Mouse (Mus musculus) MEL (cell line): ENCODE results near the gene Lin37. TPM values are rescaled to one million over a fixed set of nuclear protein-coding genes. Genes with fewer than 3 reads are reported as not detected.

Source experiments
- DNase-seq: peaks from one replicate; pipeline ENCODE4 v3.0.0; 2011; ENCODE audit warnings: low read depth, low spot score
- H3K27ac ChIP-seq: 2 replicates; pipeline ENCODE4 v1.5.1; 2012; ENCODE audit warnings: low read depth, mild to moderate bottlenecking, control low read depth, low read length, moderate library complexity; ENCODE audit not compliant: control insufficient read depth
- H3K27me3 ChIP-seq, 2 experiments: fragments of 150-350 bp in 1 of 2; sonication (generic) in 1 of 2; 2 replicates each; pipeline ENCODE4 v1.6.1; 2012; ENCODE audit warnings: low read length in 2 of 2, mild to moderate bottlenecking in 2 of 2, improper control_type of control experiment in 1 of 2, moderate library complexity in 1 of 2; ENCODE audit not compliant: insufficient read depth in 2 of 2, control insufficient read depth in 1 of 2
- H3K36me3 ChIP-seq, 2 experiments: 2 replicates each; pipeline ENCODE4 v1.6.1; 2012 to 2014; ENCODE audit warnings: low read length in 2 of 2, improper control_type of control experiment in 1 of 2, inconsistent platforms in 1 of 2, mild to moderate bottlenecking in 1 of 2; ENCODE audit not compliant: insufficient read depth in 2 of 2, control insufficient read depth in 1 of 2
- H3K4me1 ChIP-seq, 2 experiments: fragments of 150-350 bp in 1 of 2; sonication (generic) in 1 of 2; 2 replicates each; pipeline ENCODE4 v1.6.1; 2012; ENCODE audit warnings: low read length in 2 of 2, improper control_type of control experiment in 1 of 2, mild to moderate bottlenecking in 1 of 2; ENCODE audit not compliant: insufficient read depth in 2 of 2, control insufficient read depth in 1 of 2
- H3K4me3 ChIP-seq, 2 experiments: fragments of 150-350 bp in 1 of 2; sonication (generic) in 1 of 2; 2 replicates each; pipeline ENCODE4 v1.5.1; 2012; ENCODE audit warnings: low read depth in 2 of 2, low read length in 2 of 2, mild to moderate bottlenecking in 2 of 2, moderate library complexity in 2 of 2, control low read depth in 1 of 2, improper control_type of control experiment in 1 of 2; ENCODE audit not compliant: control insufficient read depth in 1 of 2, insufficient read depth in 1 of 2
- H3K79me2 ChIP-seq: 2 replicates; pipeline ENCODE4 v1.6.1; 2012; ENCODE audit warnings: mild to moderate bottlenecking, low read length, moderate library complexity; ENCODE audit not compliant: control insufficient read depth, poor library complexity, insufficient read depth
- H3K9ac ChIP-seq: 2 replicates; pipeline ENCODE4 v1.6.1; 2012; ENCODE audit warnings: low read depth, mild to moderate bottlenecking, control low read depth, low read length, moderate library complexity; ENCODE audit not compliant: control insufficient read depth, poor library complexity, severe bottlenecking
- H3K9me3 ChIP-seq: fragments of 150-350 bp; sonication (generic); replicated peaks from 2 replicates; pipeline ENCODE4 v1.6.1; 2012; ENCODE audit warnings: mild to moderate bottlenecking, low read length, improper control_type of control experiment, moderate library complexity; ENCODE audit not compliant: insufficient read depth
- E2F4 ChIP-seq: IDR thresholded peaks from 2 replicates; pipeline ENCODE4 v1.6.1; 2011; ENCODE audit warnings: low read depth, low read length, improper control_type of control experiment, borderline replicate concordance
- ELF1 ChIP-seq: IDR thresholded peaks from 2 replicates; pipeline ENCODE4 v1.6.1; 2014; ENCODE audit warnings: low read depth, mild to moderate bottlenecking, inconsistent platforms, low read length, improper control_type of control experiment, moderate library complexity
- EP300 ChIP-seq, 2 experiments: IDR thresholded peaks; 2 replicates each; pipeline ENCODE4 v1.6.1; 2011; ENCODE audit warnings: improper control_type of control experiment in 2 of 2, low read length in 2 of 2, low read depth in 1 of 2, mild to moderate bottlenecking in 1 of 2
- ETS1 ChIP-seq: IDR thresholded peaks from 2 replicates; pipeline ENCODE4 v1.6.1; 2012; ENCODE audit warnings: low read depth, mild to moderate bottlenecking, inconsistent platforms, low read length, improper control_type of control experiment, moderate library complexity
- GABPA ChIP-seq: IDR thresholded peaks from 2 replicates; pipeline ENCODE4 v1.6.1; 2012; ENCODE audit warnings: low read depth, mild to moderate bottlenecking, inconsistent platforms, low read length, improper control_type of control experiment, moderate library complexity
- GATA1 ChIP-seq: IDR thresholded peaks from 2 replicates; pipeline ENCODE4 v1.6.1; 2011; ENCODE audit warnings: low read depth, low read length, improper control_type of control experiment
- HCFC1 ChIP-seq: IDR thresholded peaks from 2 replicates; pipeline ENCODE4 v1.6.1; 2012; ENCODE audit warnings: low read depth, mild to moderate bottlenecking, inconsistent platforms, low read length, improper control_type of control experiment, moderate library complexity
- KAT2A ChIP-seq: conservative IDR thresholded peaks from 2 replicates; pipeline ENCODE4 v1.6.1; 2012; ENCODE audit warnings: low read depth, low read length, improper control_type of control experiment, inconsistent platforms
- MAX ChIP-seq: IDR thresholded peaks from 2 replicates; pipeline ENCODE4 v1.6.1; 2011; ENCODE audit warnings: low read length, improper control_type of control experiment
- MEF2A ChIP-seq: IDR thresholded peaks from 2 replicates; pipeline ENCODE4 v1.6.1; 2014; ENCODE audit warnings: low read depth, mild to moderate bottlenecking, inconsistent platforms, low read length, improper control_type of control experiment; ENCODE audit not compliant: poor library complexity, insufficient replicate concordance, severe bottlenecking; ENCODE audit errors: extremely low read depth
- MXI1 ChIP-seq: IDR thresholded peaks from 2 replicates; pipeline ENCODE4 v1.6.1; 2011; ENCODE audit warnings: mild to moderate bottlenecking, low read depth, low read length, improper control_type of control experiment
- MYB ChIP-seq: IDR thresholded peaks from 2 replicates; pipeline ENCODE4 v1.6.1; 2011; ENCODE audit warnings: mild to moderate bottlenecking, low read depth, low read length, improper control_type of control experiment
- MYC ChIP-seq: IDR thresholded peaks from 2 replicates; pipeline ENCODE4 v1.6.1; 2011; ENCODE audit warnings: low read depth, mild to moderate bottlenecking, low read length, improper control_type of control experiment, moderate library complexity
- NRF1 ChIP-seq: IDR thresholded peaks from 2 replicates; pipeline ENCODE4 v1.6.1; 2014; ENCODE audit warnings: low read depth, mild to moderate bottlenecking, inconsistent platforms, low read length, improper control_type of control experiment, moderate library complexity; ENCODE audit not compliant: poor library complexity, insufficient read depth, severe bottlenecking
- POLR2A ChIP-seq, 2 experiments: IDR thresholded peaks; 2 replicates each; pipeline ENCODE4 v1.6.1; 2011 to 2012; ENCODE audit warnings: low read length in 2 of 2, mild to moderate bottlenecking in 2 of 2, control low read depth in 1 of 2, improper control_type of control experiment in 1 of 2, low read depth in 1 of 2, moderate library complexity in 1 of 2; ENCODE audit not compliant: control insufficient read depth in 1 of 2, insufficient read depth in 1 of 2, poor library complexity in 1 of 2
- RAD21 ChIP-seq: IDR thresholded peaks from 2 replicates; pipeline ENCODE4 v1.6.1; 2011; ENCODE audit warnings: mild to moderate bottlenecking, low read depth, low read length, improper control_type of control experiment
- RCOR1 ChIP-seq: IDR thresholded peaks from 2 replicates; pipeline ENCODE4 v1.6.1; 2012; ENCODE audit warnings: low read depth, mild to moderate bottlenecking, inconsistent platforms, low read length, improper control_type of control experiment
- SIN3A ChIP-seq: IDR thresholded peaks from 2 replicates; pipeline ENCODE4 v1.6.1; 2012; ENCODE audit warnings: low read length, improper control_type of control experiment, inconsistent platforms
- TAL1 ChIP-seq: IDR thresholded peaks from 2 replicates; pipeline ENCODE4 v1.6.1; 2012; ENCODE audit warnings: mild to moderate bottlenecking, inconsistent platforms, low read length, moderate library complexity, mixed read lengths
- TCF12 ChIP-seq: IDR thresholded peaks from 2 replicates; pipeline ENCODE4 v1.6.1; 2014; ENCODE audit warnings: low read depth, mild to moderate bottlenecking, inconsistent platforms, low read length, improper control_type of control experiment, moderate library complexity
- USF2 ChIP-seq, 2 experiments: IDR thresholded peaks; 2 replicates each; pipeline ENCODE4 v1.6.1; 2011 to 2012; ENCODE audit warnings: improper control_type of control experiment in 2 of 2, low read length in 2 of 2, borderline replicate concordance in 1 of 2, inconsistent platforms in 1 of 2, low read depth in 1 of 2, mild to moderate bottlenecking in 1 of 2; ENCODE audit not compliant: insufficient read depth in 1 of 2
- ZMIZ1 ChIP-seq: IDR thresholded peaks from 2 replicates; pipeline ENCODE4 v1.6.1; 2012; ENCODE audit warnings: low read depth, mild to moderate bottlenecking, inconsistent platforms, low read length, improper control_type of control experiment, moderate library complexity
- ZNF384 ChIP-seq: IDR thresholded peaks from 2 replicates; pipeline ENCODE4 v1.6.1; 2012; ENCODE audit warnings: low read depth, mild to moderate bottlenecking, inconsistent platforms, low read length, improper control_type of control experiment
- polyA plus RNA-seq, 2 experiments: library from polyadenylated mRNA; stranded (reverse) in 1 of 2; unstranded in 1 of 2; fragments of >175 nt in 1 of 2; fragments of >200 nt in 1 of 2; gene quantifications; 2 replicates each; pipeline versions ENCODE4 v1.2.1 to v1.2.4; 2012; ENCODE audit warnings: low replicate concordance in 2 of 2, low read depth in 1 of 2; ENCODE audit not compliant: insufficient read length in 2 of 2, insufficient read depth in 1 of 2, missing spikeins in 1 of 2
- total RNA-seq: library from RNA; depleted of rRNA; stranded (reverse); fragments of 300-350 nt; gene quantifications from 2 replicates; pipeline ENCODE4 v1.2.3, GENCODE M21; 2012

Lin37 gene
- total and polyA plus RNA-seq, 3 experiments: 10.9 to 49.8 TPM; not detected in 1

DNA sequence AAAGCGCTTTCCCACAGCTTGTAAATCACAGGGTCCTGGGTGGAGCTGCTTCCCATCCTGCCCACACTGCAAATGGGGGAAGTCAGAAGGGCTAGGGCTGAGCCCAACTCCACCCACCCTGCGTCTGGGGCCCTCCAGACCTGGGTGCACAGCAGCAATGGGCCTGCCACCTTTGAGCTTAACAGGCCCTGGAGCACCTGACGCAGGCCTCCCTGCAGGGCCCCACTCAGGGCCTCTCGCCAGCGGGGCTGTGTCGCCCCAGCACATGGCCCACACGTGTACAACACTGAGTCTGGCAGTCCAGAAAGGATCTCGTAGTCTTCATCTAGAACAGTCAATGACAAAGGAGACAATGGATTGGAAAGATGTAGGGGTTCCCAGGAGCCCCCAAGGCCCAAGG is 20.3 kb upstream of the Lin37 start:
- Histone ChIP-seq H3K36me3 (peaks cover 0 to 28% of the 10 kb centered on the region in 2 experiments; a peak in 2 of 4 replicates), H3K27me3 (no peaks in the 10 kb centered on the region), H3K9me3 (no peaks in the 10 kb centered on the region), H3K4me3 (no peak overlapping the region), H3K4me1 (no peaks in the 10 kb centered on the region)
- DNase-seq: no peak
- no peak for TF ChIP-seq ETS1
- no peak for TF ChIP-seq MYC
- no peak for TF ChIP-seq RCOR1
- TF ChIP-seq MEF2A: no peak
- TF ChIP-seq POLR2A (IDR thresholded peaks at IDR 0.05; ENCODE audit: control insufficient read depth in 1 of 2, insufficient read depth in 1 of 2, low read depth in 1 of 2, low read length in 2 of 2, poor library complexity in 1 of 2): no peak
- TF ChIP-seq NRF1: no peak
- TF ChIP-seq HCFC1: no peak
- TF ChIP-seq MYB: no peak
- no peak for TF ChIP-seq ZNF384
- no peak for TF ChIP-seq TAL1
- no peak for TF ChIP-seq SIN3A
- TF ChIP-seq GABPA: no peak
- TF ChIP-seq USF2 (IDR thresholded peaks at IDR 0.05; ENCODE audit: borderline replicate concordance in 1 of 2, insufficient read depth in 1 of 2, low read depth in 1 of 2, low read length in 2 of 2): no peak
- TF ChIP-seq ZMIZ1: no peak
- no peak for TF ChIP-seq MXI1
- no peak for TF ChIP-seq ELF1
- TF ChIP-seq, all 39 proteins: peak for 0
- H3K79me2 ChIP-seq: no peaks in the 10 kb centered on the region; the same call in 1 of the 2 replicates
- no peak overlapping the region for H3K27ac ChIP-seq
- H3K9ac ChIP-seq: no peak overlapping the region

DNA sequence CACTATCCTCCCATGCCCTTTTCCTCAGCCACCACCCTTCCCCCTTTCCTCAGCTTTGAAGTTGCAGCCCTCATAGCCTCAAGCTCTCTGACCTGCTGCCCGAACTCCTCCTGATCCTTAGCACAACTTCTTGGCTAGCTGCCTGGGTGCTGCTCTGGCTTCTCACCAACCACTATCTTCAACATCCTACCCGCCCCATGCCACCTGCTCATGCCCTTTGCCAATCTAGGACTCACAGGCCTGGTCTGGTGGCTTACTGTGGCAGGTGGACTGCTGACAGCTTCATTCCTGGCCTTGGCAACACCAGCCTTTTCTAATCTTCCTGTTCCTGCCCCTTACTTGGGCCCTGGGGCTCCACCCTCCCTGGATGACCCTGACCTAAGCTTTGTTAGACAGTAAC is 13.3 kb upstream of the Lin37 start:
- peak; percentile 24 to 71; a peak in 2 of 4 replicates for TF ChIP-seq EP300 (IDR thresholded peaks at IDR 0.05; ENCODE audit: low read depth in 1 of 2, low read length in 2 of 2)
- TF ChIP-seq ETS1: peak; percentile 64
- TF ChIP-seq GATA1: 0 out of 2 replicates have a peak, but pooled peaks have one; percentile 8
- 0 out of 2 replicates have a peak, but pooled peaks have one; percentile 47 for TF ChIP-seq MAX
- no peak for TF ChIP-seq KAT2A
- no peak for TF ChIP-seq USF2 (IDR thresholded peaks at IDR 0.05; ENCODE audit: borderline replicate concordance in 1 of 2, insufficient read depth in 1 of 2, low read depth in 1 of 2, low read length in 2 of 2)
- TF ChIP-seq SIN3A: 0 out of 2 replicates have a peak, but pooled peaks have one; percentile 14
- TF ChIP-seq TCF12: peak; percentile 84; the same call in 1 of the 2 replicates
- TF ChIP-seq TAL1: peak; percentile 63
- TF ChIP-seq ELF1: no peak
- no peak for TF ChIP-seq E2F4
- TF ChIP-seq RAD21: no peak
- TF ChIP-seq, all 39 proteins: peak for 7
- H3K4me3 ChIP-seq: no peak overlapping the region
- no peaks in the 10 kb centered on the region for H3K79me2 ChIP-seq
- no peaks in the 10 kb centered on the region for H3K27me3 ChIP-seq
- no peak overlapping the region for H3K9ac ChIP-seq
- peak; percentile 53 for DNase-seq
- H3K4me1 ChIP-seq: peaks cover 0 to 6% of the 10 kb centered on the region in 2 experiments; a peak in 1 of 4 replicates
- H3K27ac ChIP-seq: peak overlapping the region; percentile 15; the same call in 1 of the 2 replicates
- no peaks in the 10 kb centered on the region for H3K9me3 ChIP-seq
- H3K36me3 ChIP-seq: peaks cover 0 to 18% of the 10 kb centered on the region in 2 experiments; a peak in 3 of 4 replicates
